18 mouse cellular contexts compared by ENCODE assay signal in genomic region chr16:6062495-6062894, GRCm38 (mm10).
"Had no signal": no experiment of that assay in that cellular context is flagged by ENCODE, and none has a peak within 500 bp of the region (broad histone marks: within the 10 kb centered on the region; RNA-seq: fewer than 3 reads in every experiment).

No protein-coding gene starts in this region.

- H3K4me1 ChIP-seq: midbrain, embryonic 10.5 days; midbrain, embryonic 12.5 days; neural tube, embryonic 13.5 days; neural tube, embryonic 15.5 days had no signal

- H3K4me2 ChIP-seq: lung, embryonic 14.5 days; midbrain, embryonic 12.5 days; neural tube, embryonic 13.5 days; neural tube, embryonic 15.5 days had no signal

- DNase-seq: lung, embryonic 14.5 days; lung, postnatal 10 days; lung, postnatal 4 days; midbrain, embryonic 14.5 days; retina, postnatal 1 day; right cerebral cortex, adult 18-20 months; right cerebral cortex, postnatal 25 days; right cerebral cortex, postnatal 4 days; spleen, adult 18-20 months; thymus, adult 18-20 months; thymus, postnatal 14 days; thymus, postnatal 36 days had no signal

- H3K9ac ChIP-seq: lung, embryonic 14.5 days; midbrain, embryonic 12.5 days; neural tube, embryonic 13.5 days; neural tube, embryonic 15.5 days had no signal

- H3K27ac ChIP-seq: midbrain, embryonic 10.5 days; midbrain, embryonic 12.5 days; neural tube, embryonic 13.5 days; neural tube, embryonic 15.5 days had no signal

- H3K9me3 ChIP-seq: midbrain, embryonic 10.5 days; midbrain, embryonic 12.5 days; neural tube, embryonic 13.5 days; neural tube, embryonic 15.5 days had no signal

- ATAC-seq: midbrain, embryonic 16.5 days had no signal

- H3K36me3 ChIP-seq: midbrain, embryonic 10.5 days; midbrain, embryonic 12.5 days; neural tube, embryonic 13.5 days; neural tube, embryonic 15.5 days had no signal

- H3K4me3 ChIP-seq: midbrain, embryonic 10.5 days; midbrain, embryonic 12.5 days; myocyte; neural tube, embryonic 13.5 days; neural tube, embryonic 15.5 days had no signal

- H3K27me3 ChIP-seq: midbrain, embryonic 12.5 days; neural tube, embryonic 13.5 days; neural tube, embryonic 15.5 days had no signal
